Mouse (Mus musculus) bone marrow macrophage, adult 2 months (primary cell): Measurements from ENCODE around the gene Specc1l.

Experiments used
- CTCF ChIP-seq: IDR thresholded peaks from 2 replicates; pipeline ENCODE4 v1.5.1; 2012; ENCODE audit warnings: low read depth, mild to moderate bottlenecking, low read length, moderate library complexity
- POLR2A ChIP-seq: IDR thresholded peaks from 2 replicates; pipeline ENCODE4 v1.6.1; 2012; ENCODE audit warnings: mild to moderate bottlenecking, low read depth, low read length, borderline replicate concordance

DNA sequence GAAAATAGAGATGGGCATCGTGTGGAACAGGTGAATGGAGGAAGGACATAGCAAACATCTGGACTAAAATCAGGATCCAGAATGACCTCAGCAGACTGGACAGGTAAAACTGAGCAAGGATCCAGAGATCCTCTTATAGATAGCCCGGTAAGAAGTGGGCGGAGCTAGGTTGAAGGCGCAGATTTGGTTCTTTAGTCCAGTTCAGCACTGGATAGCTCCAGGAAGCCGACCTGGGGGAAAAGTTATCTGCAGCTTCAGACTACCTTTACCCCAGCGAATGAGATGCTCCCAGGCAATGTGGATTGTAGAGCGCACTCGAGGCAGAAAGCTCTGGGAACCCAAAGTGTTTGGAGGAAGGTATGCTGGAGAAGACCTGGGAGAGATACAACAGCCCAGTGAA, 130.1 kb downstream of the Specc1l start:
- TF ChIP-seq CTCF = no peak
- no peak for TF ChIP-seq POLR2A
